Mouse (Mus musculus) heart, embryonic 15.5 days (tissue): ENCODE data around the gene Rpa1. TPM values are rescaled to one million over a fixed set of nuclear protein-coding genes. Genes with fewer than 3 reads are reported as not detected.
A peak's percentile ranks its signal among the peaks of the same experiment; 100 is the strongest.
"Not testable (repeated sequence)": the region's sequence is repeated elsewhere in the genome, so short reads cannot be mapped to it uniquely, and the experiment has no call there.

Experiments used
- ATAC-seq: fragments of 200-750 bp; cut with Nextera tagmentation; replicated peaks from 2 replicates; pipeline ENCODE4 v1.8.0; 2017; ENCODE audit warnings: low read depth, moderate TSS enrichment; ENCODE audit not compliant: insufficient number of reproducible peaks, insufficient read depth, low FRiP score
- H3K27ac ChIP-seq: fragments of 300-500 bp; sonication (generic); 2 replicates; pipeline ENCODE4 v1.5.1; 2015; ENCODE audit warnings: mild to moderate bottlenecking, inconsistent platforms
- H3K27me3 ChIP-seq: fragments of 300-500 bp; sonication (generic); 2 replicates; pipeline ENCODE4 v1.6.1; 2015; ENCODE audit warnings: inconsistent platforms
- H3K36me3 ChIP-seq: fragments of 300-500 bp; sonication (generic); 2 replicates; pipeline ENCODE4 v1.6.1; 2015; ENCODE audit warnings: mild to moderate bottlenecking, inconsistent platforms
- H3K4me1 ChIP-seq: fragments of 300-500 bp; sonication (generic); replicated peaks from 2 replicates; pipeline ENCODE4 v1.6.1; 2015; ENCODE audit warnings: inconsistent platforms
- H3K4me2 ChIP-seq: fragments of 300-500 bp; sonication (generic); 2 replicates; pipeline ENCODE4 v1.6.1; 2015; ENCODE audit warnings: inconsistent platforms, mild to moderate bottlenecking, moderate library complexity
- H3K4me3 ChIP-seq: fragments of 300-500 bp; sonication (generic); 2 replicates; pipeline ENCODE4 v1.5.1; 2015; ENCODE audit warnings: mild to moderate bottlenecking, inconsistent platforms
- H3K9ac ChIP-seq: fragments of 300-500 bp; sonication (generic); 2 replicates; pipeline ENCODE4 v1.6.1; 2015; ENCODE audit warnings: mild to moderate bottlenecking, inconsistent platforms
- H3K9me3 ChIP-seq: fragments of 300-500 bp; sonication (generic); replicated peaks from 2 replicates; pipeline ENCODE4 v1.6.1; 2016; ENCODE audit warnings: inconsistent platforms
- WGBS: fragments of 180-500 bp; shearing (Covaris S2); methylation state at CpG from one replicate; pipeline ENCODE4 v1.1.7; 2015; ENCODE audit warnings: mixed read lengths; 5-methylcytosine and 5-hydroxymethylcytosine counted together
- polyA plus RNA-seq: library from polyadenylated mRNA; unstranded; fragments of >200 nt; fragmentation: Nextera tagmentation; extraction: Ambion mirVana; gene quantifications from 2 replicates; pipeline ENCODE4 v1.2.1, GENCODE M21; 2015

Gene Rpa1
- polyA plus RNA-seq, 1 experiment from 2014 or later = 86.2 TPM

GRCm38 (mm10) chr11:75296406-75297005 is 51.6 kb downstream of the Rpa1 start:
- no peaks in the 10 kb centered on the region for H3K9me3 ChIP-seq
- H3K4me3 ChIP-seq = no peak overlapping the region
- WGBS = 54% methylated on average over 9 of the region's 9 CpGs
- no peak for ATAC-seq
- peaks cover 69% of the 10 kb centered on the region for H3K4me1 ChIP-seq
- peaks cover 13% of the 10 kb centered on the region for H3K36me3 ChIP-seq
- peaks cover 9% of the 10 kb centered on the region for H3K27me3 ChIP-seq
- no peak overlapping the region for H3K9ac ChIP-seq
- H3K27ac ChIP-seq = peak overlapping the region; percentile 82
- no peak overlapping the region for H3K4me2 ChIP-seq

- 0 out of 2 replicates have a peak overlapping the region, but pooled peaks have one; percentile 2 for H3K4me2 ChIP-seq
- H3K9ac ChIP-seq, ATAC-seq, H3K36me3 ChIP-seq, H3K4me3 ChIP-seq, H3K9me3 ChIP-seq, H3K27me3 ChIP-seq: not testable (repeated sequence)
- peak overlapping the region; percentile 82 for H3K27ac ChIP-seq
- WGBS = 91% methylated on average over 5 of the region's 5 CpGs
- peaks cover 77% of the 10 kb centered on the region for H3K4me1 ChIP-seq
Measured at GRCm38 (mm10) chr11:75295534-75295933, 52.6 kb downstream of the Rpa1 start.

GRCm38 (mm10) chr11:75294862-75295261 is 53.3 kb downstream of the Rpa1 start:
- no peaks in the 10 kb centered on the region for H3K36me3 ChIP-seq
- WGBS = 29% methylated on average over 9 of the region's 9 CpGs
- no peak for ATAC-seq
- no peak overlapping the region for H3K4me3 ChIP-seq
- H3K27ac ChIP-seq = peak overlapping the region; percentile 82
- H3K27me3 ChIP-seq = peaks cover 9% of the 10 kb centered on the region
- H3K4me1 ChIP-seq = peaks cover 81% of the 10 kb centered on the region
- H3K4me2 ChIP-seq = peak overlapping the region; percentile 35
- no peak overlapping the region for H3K9ac ChIP-seq
- H3K9me3 ChIP-seq = no peaks in the 10 kb centered on the region

- WGBS = 39% methylated on average over 21 of the region's 21 CpGs
- peaks cover 9% of the 10 kb centered on the region for H3K27me3 ChIP-seq
- peak overlapping the region; percentile 82 for H3K27ac ChIP-seq
- H3K9ac ChIP-seq = no peak overlapping the region
- H3K4me2 ChIP-seq = peak overlapping the region; percentile 35; the same call in 1 of the 2 replicates
- H3K4me3 ChIP-seq = no peak overlapping the region
- H3K9me3 ChIP-seq = no peaks in the 10 kb centered on the region
- H3K4me1 ChIP-seq = peaks cover 85% of the 10 kb centered on the region
- ATAC-seq = no peak
- H3K36me3 ChIP-seq = no peaks in the 10 kb centered on the region
Measured at GRCm38 (mm10) chr11:75293852-75294361, 54.2 kb downstream of the Rpa1 start.

GRCm38 (mm10) chr11:75292281-75292680 is 55.8 kb downstream of the Rpa1 start:
- no peak for ATAC-seq
- H3K9me3 ChIP-seq = no peaks in the 10 kb centered on the region
- H3K27ac ChIP-seq = no peak overlapping the region
- peaks cover 9% of the 10 kb centered on the region for H3K27me3 ChIP-seq
- H3K4me1 ChIP-seq = peaks cover 83% of the 10 kb centered on the region
- H3K4me2 ChIP-seq = no peak overlapping the region
- 83% methylated on average over 7 of the region's 7 CpGs for WGBS
- H3K9ac ChIP-seq = no peak overlapping the region
- H3K36me3 ChIP-seq = no peaks in the 10 kb centered on the region
- no peak overlapping the region for H3K4me3 ChIP-seq

GRCm38 (mm10) chr11:75291389-75292215 is 56.5 kb downstream of the Rpa1 start:
- peak overlapping the region; percentile 47 for H3K4me2 ChIP-seq
- 24% methylated on average over 25 of the region's 25 CpGs for WGBS
- peaks cover 9% of the 10 kb centered on the region for H3K27me3 ChIP-seq
- H3K9me3 ChIP-seq = no peaks in the 10 kb centered on the region
- peak overlapping the region; percentile 17; the same call in 1 of the 2 replicates for H3K4me3 ChIP-seq
- H3K27ac ChIP-seq = peak overlapping the region; percentile 28
- H3K36me3 ChIP-seq = no peaks in the 10 kb centered on the region
- H3K4me1 ChIP-seq = peaks cover 79% of the 10 kb centered on the region
- ATAC-seq = no peak; the same call in 1 of the 2 replicates
- 0 out of 2 replicates have a peak overlapping the region, but pooled peaks have one; percentile 24 for H3K9ac ChIP-seq

GRCm38 (mm10) chr11:75290566-75291271 is 57.4 kb downstream of the Rpa1 start:
- peaks cover 77% of the 10 kb centered on the region for H3K4me1 ChIP-seq
- H3K9ac ChIP-seq = no peak overlapping the region
- H3K4me2 ChIP-seq = peak overlapping the region; percentile 47; the same call in 1 of the 2 replicates
- no peak overlapping the region for H3K4me3 ChIP-seq
- H3K36me3 ChIP-seq = no peaks in the 10 kb centered on the region
- no peak for ATAC-seq
- peak overlapping the region; percentile 28 for H3K27ac ChIP-seq
- H3K9me3 ChIP-seq = no peaks in the 10 kb centered on the region
- H3K27me3 ChIP-seq = peaks cover 9% of the 10 kb centered on the region
- WGBS = 14% methylated on average over 6 of the region's 6 CpGs

- WGBS = 57% methylated on average over 2 of the region's 2 CpGs
- no peak overlapping the region for H3K4me2 ChIP-seq
- ATAC-seq = no peak
- no peak overlapping the region for H3K9ac ChIP-seq
- H3K4me1 ChIP-seq = peaks cover 64% of the 10 kb centered on the region
- no peak overlapping the region for H3K4me3 ChIP-seq
- no peaks in the 10 kb centered on the region for H3K36me3 ChIP-seq
- H3K27ac ChIP-seq = peak overlapping the region; percentile 88
- H3K27me3 ChIP-seq = peaks cover 9% of the 10 kb centered on the region
- H3K9me3 ChIP-seq = no peaks in the 10 kb centered on the region
Measured at GRCm38 (mm10) chr11:75289120-75289519, 59.0 kb downstream of the Rpa1 start.

GRCm38 (mm10) chr11:75288517-75288916 is 59.6 kb downstream of the Rpa1 start:
- Histone ChIP-seq H3K9ac (0 out of 2 replicates have a peak overlapping the region, but pooled peaks have one; percentile 12), H3K4me1 (peaks cover 59% of the 10 kb centered on the region), H3K36me3 (no peaks in the 10 kb centered on the region), H3K9me3 (no peaks in the 10 kb centered on the region), H3K4me2 (no peak overlapping the region), H3K27ac (peak overlapping the region; percentile 88), H3K27me3 (peaks cover 9% of the 10 kb centered on the region), H3K4me3 (no peak overlapping the region)
- 80% methylated on average over 8 of the region's 8 CpGs for WGBS
- no peak for ATAC-seq

GRCm38 (mm10) chr11:75287940-75288339 is 60.2 kb downstream of the Rpa1 start:
- Histone ChIP-seq H3K4me1 (peaks cover 56% of the 10 kb centered on the region), H3K9ac (0 out of 2 replicates have a peak overlapping the region, but pooled peaks have one; percentile 12), H3K36me3 (no peaks in the 10 kb centered on the region), H3K27me3 (peaks cover 9% of the 10 kb centered on the region), H3K27ac (peak overlapping the region; percentile 88), H3K4me3 (no peak overlapping the region), H3K4me2 (0 out of 2 replicates have a peak overlapping the region, but pooled peaks have one; percentile 7), H3K9me3 (no peaks in the 10 kb centered on the region)
- WGBS = 42% methylated on average over 10 of the region's 10 CpGs
- peak; percentile 32; the same call in 1 of the 2 replicates for ATAC-seq

GRCm38 (mm10) chr11:75286868-75287267 is 61.3 kb downstream of the Rpa1 start:
- Histone ChIP-seq H3K9ac (no peak overlapping the region), H3K4me1 (peaks cover 56% of the 10 kb centered on the region), H3K9me3 (no peaks in the 10 kb centered on the region), H3K27ac (peak overlapping the region; percentile 31; the same call in 1 of the 2 replicates), H3K4me3 (no peak overlapping the region), H3K36me3 (no peaks in the 10 kb centered on the region), H3K4me2 (no peak overlapping the region), H3K27me3 (peaks cover 7% of the 10 kb centered on the region)
- ATAC-seq = no peak
- 91% methylated on average over 4 of the region's 4 CpGs for WGBS
